Mouse (Mus musculus) cerebellum, adult 8-10 months (tissue): Measurements from ENCODE around the gene Akap10.
A peak's percentile ranks its signal among the peaks of the same experiment; 100 is the strongest.
"Not testable (repeated sequence)": the region's sequence is repeated elsewhere in the genome, so short reads cannot be mapped to it uniquely, and the experiment has no call there.

Experiments used
- DNase-seq: peaks from one replicate; pipeline ENCODE4 v3.0.0; 2022

The Akap10 gene

DNA sequence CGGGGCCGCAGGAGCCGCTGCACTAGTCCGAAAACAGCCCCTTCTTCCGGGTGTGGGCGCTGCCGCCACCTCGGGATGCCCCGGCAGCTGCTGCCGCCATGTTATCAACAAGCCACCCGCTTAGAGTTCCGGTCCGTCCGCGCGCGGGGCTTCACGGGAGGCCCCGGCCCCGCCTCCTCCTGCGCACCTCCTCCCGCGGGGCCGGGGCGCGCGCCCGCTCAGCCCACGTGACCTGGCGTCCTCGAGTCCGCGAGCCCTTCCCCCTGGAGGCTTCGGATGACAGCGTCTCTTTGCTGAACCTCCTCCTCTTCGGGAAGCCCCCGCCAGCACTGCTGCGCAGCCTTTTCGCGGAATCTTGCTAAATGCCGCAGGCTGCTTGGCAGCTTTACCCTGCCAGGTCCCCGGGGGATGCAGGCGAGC is at the start of gene Akap10:
Akap10 (minus strand) TSS at position 155 of the 420 bp plus-strand sequence.
- peak; percentile 92 for DNase-seq

DNA sequence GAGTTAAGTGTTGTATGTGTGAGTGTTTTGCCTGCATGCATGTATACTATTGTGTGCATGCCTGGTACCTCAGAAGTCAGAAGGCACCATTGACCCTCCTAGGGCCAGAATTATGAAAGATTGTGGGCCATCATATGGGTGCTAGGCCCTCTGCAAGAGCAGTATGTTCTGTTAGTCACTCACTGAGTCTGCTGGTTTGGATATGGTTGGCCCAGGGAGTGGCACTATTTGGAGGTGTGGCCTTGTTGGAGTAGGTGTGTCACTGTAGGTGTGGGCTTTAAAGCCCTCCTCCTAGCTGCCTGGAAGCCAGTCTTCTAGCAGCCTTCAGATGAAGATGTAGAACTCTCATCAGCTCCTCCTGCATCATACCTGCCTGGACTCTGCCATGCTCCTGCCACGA is 45.7 kb upstream of the Akap10 start:
- no peak for DNase-seq

GRCm38 (mm10) chr11:61974106-61974707 is 44.2 kb upstream of the Akap10 start:
- DNase-seq = no peak

GRCm38 (mm10) chr11:61971441-61972221 is 41.6 kb upstream of the Akap10 start:
- DNase-seq = no peak

GRCm38 (mm10) chr11:61970901-61971300 is 40.8 kb upstream of the Akap10 start:
- DNase-seq = no peak

DNA sequence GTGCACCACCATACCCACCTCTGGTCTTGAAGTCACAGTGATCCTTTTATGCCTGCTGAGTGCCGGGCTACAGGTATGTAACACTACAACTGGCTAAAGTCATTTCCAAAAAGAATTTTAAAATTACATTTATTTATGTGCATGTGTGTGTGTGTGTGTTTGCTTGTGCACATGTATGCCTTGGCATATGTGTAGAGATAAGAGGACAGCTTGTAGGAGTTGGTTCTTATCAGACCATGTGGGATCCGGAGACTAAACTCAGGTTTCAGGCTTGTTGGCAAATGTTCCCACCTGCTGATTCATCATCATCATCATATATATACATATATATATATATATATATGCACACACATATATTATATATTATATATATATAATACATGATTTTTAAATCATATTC is 38.8 kb upstream of the Akap10 start:
- no peak for DNase-seq

- DNase-seq = no peak
These were observed 37.0 kb upstream of the Akap10 start for GRCm38 (mm10) chr11:61967034-61967433.

DNA sequence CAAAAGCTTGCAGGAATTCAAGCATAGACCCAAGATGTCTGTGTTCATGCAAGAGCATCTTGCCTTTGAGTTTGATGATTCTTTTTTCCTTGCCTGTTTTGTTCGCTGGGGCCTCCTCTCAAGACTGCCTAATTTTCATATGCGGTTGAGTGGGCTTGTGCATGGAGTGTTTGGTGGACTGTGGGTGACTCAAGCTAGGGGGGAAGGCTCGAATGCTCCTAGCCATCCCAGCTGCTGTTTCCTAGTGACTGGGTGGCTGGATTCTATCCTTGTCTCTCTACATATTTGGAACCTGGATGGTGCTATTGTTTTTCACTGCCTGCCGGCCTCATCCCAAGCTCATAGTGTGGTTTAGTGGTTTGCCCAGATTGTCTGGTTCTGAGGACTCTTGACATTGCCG is 34.6 kb upstream of the Akap10 start:
- DNase-seq = no peak

- no peak for DNase-seq
These were observed 33.1 kb upstream of the Akap10 start for GRCm38 (mm10) chr11:61963193-61963592.

DNA sequence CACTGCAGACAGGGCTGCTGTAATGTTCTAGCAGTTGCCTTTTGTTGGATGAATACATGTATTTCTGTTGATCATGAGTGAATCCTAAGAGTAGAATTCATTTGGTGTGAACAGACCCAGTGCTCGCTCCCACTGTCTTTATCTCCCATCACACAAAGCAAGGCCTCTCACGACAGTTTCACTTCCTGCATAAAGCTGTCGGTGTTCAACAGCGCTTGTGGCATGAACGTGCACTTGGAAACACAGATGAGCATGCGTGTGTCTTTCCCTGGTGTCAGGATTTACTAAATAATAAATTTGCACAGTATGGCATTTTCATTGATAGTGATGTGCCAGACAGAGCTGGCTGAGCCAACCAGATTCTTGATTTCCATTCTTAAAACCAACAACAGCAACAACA is 32.6 kb upstream of the Akap10 start:
- DNase-seq = no peak

DNA sequence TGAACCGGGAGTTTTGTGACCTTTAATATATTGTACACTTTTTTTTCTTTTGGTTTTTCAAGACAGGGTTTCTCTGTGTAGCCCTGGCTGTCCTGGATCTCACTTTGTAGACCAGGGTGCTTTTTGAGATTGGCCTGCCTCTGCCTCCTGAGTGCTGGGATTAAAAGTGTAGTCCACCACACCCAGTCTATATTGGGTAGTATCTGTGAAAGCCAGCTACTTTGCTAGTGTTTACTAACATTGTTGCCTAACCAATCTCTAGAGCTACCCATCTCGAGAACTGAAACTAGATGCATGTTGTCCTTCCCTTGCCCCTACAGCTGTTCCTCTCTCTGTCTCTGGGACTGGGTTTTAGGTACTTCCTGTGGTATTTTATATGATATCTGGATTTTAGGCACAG is 30.0 kb upstream of the Akap10 start:
- DNase-seq = no peak

- DNase-seq = not testable (repeated sequence)
These were observed 28.7 kb upstream of the Akap10 start for GRCm38 (mm10) chr11:61958706-61959105.

DNA sequence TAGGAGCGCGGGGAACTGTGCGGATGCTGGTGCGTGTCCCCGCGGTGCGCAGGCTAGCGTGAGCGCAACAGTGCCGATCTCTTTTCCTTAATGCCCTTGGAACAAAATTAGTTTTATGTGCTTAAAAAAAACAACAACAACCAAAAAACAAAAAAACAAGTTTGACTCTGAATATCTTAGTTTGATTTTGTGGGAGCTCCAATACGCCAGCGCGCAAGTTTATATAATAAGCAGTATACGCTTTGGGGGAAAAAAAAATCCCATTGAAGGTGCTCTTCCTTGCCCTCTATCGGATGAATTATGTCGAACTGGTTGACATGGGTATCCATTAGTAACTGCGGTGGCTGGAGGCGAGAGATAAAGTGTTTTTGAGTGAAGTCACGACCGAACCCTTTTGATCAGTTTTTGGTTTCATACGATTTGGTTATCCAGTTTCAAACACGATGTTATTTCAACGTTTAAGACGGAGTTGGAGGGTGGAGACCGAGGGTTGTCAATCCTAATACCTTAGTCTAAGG is 27.3 kb upstream of the Akap10 start:
- DNase-seq = peak; percentile 61

DNA sequence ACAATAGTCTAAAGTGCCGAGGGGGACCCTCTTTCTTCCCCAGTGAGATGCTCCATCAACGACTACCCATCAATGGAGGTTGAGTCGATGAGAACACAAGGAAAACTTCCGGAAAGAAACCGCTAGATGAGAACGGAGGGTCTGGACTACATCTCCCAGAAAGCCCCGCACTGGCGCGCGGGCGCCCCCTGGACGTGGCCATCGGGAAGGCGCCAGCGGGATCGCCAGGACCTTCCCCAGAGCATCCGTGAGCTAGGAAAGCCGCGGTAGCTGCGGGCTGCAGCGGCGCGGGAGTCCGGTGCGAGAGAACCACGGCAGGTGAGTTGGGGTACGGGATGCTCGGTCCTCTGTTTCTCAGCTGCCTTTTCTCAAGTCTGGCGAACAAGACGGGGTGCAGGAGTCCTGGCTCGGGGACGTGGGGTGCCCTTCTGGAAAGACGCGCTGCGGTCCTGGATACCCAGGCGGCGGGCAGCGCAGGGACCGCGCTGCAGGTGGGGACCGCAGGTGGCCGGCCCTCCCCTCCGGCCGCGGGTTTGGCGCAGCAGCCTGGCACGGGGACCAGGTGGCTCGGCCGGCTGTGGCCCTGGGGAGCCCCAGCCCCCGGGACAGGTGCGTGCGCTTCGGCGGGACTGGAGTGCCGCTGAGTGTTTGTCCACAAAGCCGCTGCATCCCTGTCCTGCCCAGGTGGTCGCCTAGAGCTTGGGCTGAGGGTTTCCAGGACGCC is 26.7 kb upstream of the Akap10 start, which contains the start of gene Specc1:
Specc1 (plus strand) TSS at position 192 of the 724 bp plus-strand sequence.
- DNase-seq = peak; percentile 98

DNA sequence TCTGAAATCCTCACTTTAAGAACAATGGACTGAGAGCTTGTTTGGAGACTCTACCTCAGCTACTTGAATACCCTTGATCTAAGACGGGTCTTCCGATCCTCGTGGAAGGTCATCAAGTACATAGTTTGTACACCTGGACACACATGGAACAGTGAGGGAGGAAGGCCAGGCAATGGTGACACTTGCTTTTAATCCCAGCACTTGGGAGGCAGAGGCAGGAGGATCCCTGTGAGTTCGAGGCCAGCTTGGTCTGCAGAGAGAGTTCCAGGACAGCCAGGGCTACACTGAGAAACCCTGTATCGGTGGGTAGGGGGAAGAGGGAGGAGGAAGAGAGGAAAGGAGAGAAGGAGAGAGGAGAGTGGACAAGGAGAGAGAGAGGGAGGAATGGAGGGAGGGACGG is 25.9 kb upstream of the Akap10 start:
- no peak for DNase-seq

DNA sequence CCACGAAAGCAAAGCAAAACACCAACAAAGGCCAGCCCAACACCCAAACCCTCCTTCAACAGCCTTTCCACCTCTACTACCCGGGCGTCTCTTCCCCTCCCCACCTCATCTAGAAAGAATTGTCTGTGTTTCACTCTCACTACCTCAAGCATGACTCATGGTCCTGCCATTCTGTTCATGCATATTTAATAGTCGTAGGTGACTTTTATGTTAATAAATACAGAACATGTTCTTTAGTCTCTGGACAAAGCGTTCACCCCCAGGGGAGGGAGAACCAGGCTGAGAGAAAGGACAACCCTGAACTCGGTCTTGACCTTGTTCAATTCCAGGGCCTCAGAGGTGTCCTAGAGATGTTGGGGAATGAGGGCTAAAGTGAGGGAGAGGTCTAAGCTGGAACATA is 25.1 kb upstream of the Akap10 start:
- DNase-seq = no peak

GRCm38 (mm10) chr11:61950632-61951031 is 20.6 kb upstream of the Akap10 start:
- peak; percentile 91 for DNase-seq

GRCm38 (mm10) chr11:61949315-61949714 is 19.3 kb upstream of the Akap10 start:
- peak; percentile 73 for DNase-seq

DNA sequence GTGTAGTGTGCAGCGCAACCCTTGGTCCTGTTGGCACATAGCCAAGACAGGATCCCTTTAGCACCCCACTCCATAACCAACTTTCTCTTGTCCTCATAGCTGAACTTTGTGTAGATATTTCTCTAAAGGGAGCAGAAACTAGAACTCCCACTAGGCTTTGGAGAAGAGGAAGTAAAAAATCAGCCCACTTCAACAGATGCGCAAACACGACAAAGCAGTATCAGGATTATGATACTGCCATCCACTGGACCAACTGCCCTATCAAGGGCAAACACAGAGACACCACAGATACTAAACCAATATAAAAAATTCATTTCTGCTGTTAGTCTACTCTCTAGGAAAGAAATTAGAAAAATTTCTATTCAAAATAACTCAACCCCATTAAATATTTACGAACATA is 16.6 kb upstream of the Akap10 start:
- DNase-seq = no peak

- DNase-seq = no peak
These were observed 14.4 kb upstream of the Akap10 start for GRCm38 (mm10) chr11:61944417-61944816.

GRCm38 (mm10) chr11:61942903-61943302 is 12.9 kb upstream of the Akap10 start:
- no peak for DNase-seq

DNA sequence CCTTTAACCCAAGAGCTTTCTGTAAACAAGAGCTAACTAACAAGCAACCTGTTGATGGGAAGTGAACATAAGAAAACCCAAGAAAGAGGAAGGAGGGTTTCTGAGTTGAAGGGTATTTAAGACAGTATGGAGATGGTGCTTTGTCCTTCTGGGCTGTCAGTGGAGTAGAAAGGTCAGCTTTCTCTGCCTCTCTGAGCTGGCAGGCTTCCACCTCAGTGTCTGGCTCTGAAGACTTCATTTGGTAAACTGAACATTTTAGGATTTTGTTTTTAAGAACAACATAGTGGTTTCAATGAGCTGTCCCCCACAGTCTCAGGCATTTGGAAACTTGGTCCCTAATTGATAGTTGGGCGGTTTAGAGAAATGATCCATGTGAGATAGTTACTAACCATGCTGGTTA is 7.7 kb upstream of the Akap10 start:
- DNase-seq = no peak
